Mouse (Mus musculus): ENCODE data around the gene Ikzf1. TPM values are rescaled to one million over a fixed set of nuclear protein-coding genes. Genes with fewer than 3 reads are reported as not detected.

Gene Ikzf1
- 204 TPM for polyA plus RNA-seq (2017; shearing (Covaris generic))

GRCm38 (mm10) chr11:11684930-11685852, at the start of gene Ikzf1:
Gene Ikzf1, plus strand, starts transcription at chr11:11685003.

GRCm38 (mm10) chr11:11808820-11809403, 124.1 kb downstream of the Ikzf1 start, which contains the start of gene Fignl1:
Gene Fignl1, minus strand, starts transcription at chr11:11808962.

Other genes starting within 250 kb of the Ikzf1 start
- not detected for gene Spata48, start 222.9 kb upstream of the Ikzf1 start, polyA plus RNA-seq (2017; shearing (Covaris generic))
- gene Zpbp, start 222.6 kb upstream of the Ikzf1 start, polyA plus RNA-seq (2017; shearing (Covaris generic)): 3.6 TPM
- not detected for gene 4930512M02Rik, start 57.2 kb upstream of the Ikzf1 start, polyA plus RNA-seq (2017; shearing (Covaris generic))
- gene Fignl1, start 124.0 kb downstream of the Ikzf1 start, polyA plus RNA-seq (2017; shearing (Covaris generic)): 0.55 TPM
- gene Ddc, start 213.1 kb downstream of the Ikzf1 start, polyA plus RNA-seq (2017; shearing (Covaris generic)): 1.1 TPM